Mouse (Mus musculus): ENCODE results near the gene B3gnt4.

- no peak for TF ChIP-seq CTCF (IDR thresholded peaks at IDR 0.05; ENCODE audit: low read depth)
- TF ChIP-seq EP300 (IDR thresholded peaks at IDR 0.05; ENCODE audit: low read depth), result no peak
Measured at GRCm38 (mm10) chr5:123464638-123465037, 45.6 kb upstream of the B3gnt4 start.
